Mouse (Mus musculus) adrenal gland, postnatal 4 days (tissue): Measurements from ENCODE around the gene Krit1. TPM values are rescaled to one million over a fixed set of nuclear protein-coding genes. Genes with fewer than 3 reads are reported as not detected.
"Not testable (repeated sequence)": the region's sequence is repeated elsewhere in the genome, so short reads cannot be mapped to it uniquely, and the experiment has no call there.

Experiments
- DNase-seq, 2 experiments: peaks; one replicate each; pipeline ENCODE4 v3.0.0; 2021 to 2022; ENCODE audit warnings: low spot score in 2 of 2, mixed read lengths in 2 of 2
- long read RNA-seq, 2 experiments: library from polyadenylated mRNA; stranded (forward); transcript quantifications; one replicate each; pipeline ENCODE4 v2.0.0; 2021
- total RNA-seq, 2 experiments: library from RNA; stranded (reverse); gene quantifications; 2 replicates each; pipeline ENCODE4 v1.2.3; 2021

The Krit1 gene
- total RNA-seq = 10 to 100 TPM; 49.1 to 55.8 TPM
- long read RNA-seq, experiment 1, full-length matches to known transcripts = 6 of 25 reads
- long read RNA-seq, experiment 1, partial matches to known transcripts = 3 of 25 reads
- long read RNA-seq, experiment 1, other reads (novel, unspliced or antisense) = 16 of 25 reads
- long read RNA-seq, experiment 2, full-length matches to known transcripts = 21 of 49 reads
- long read RNA-seq, experiment 2, partial matches to known transcripts = 2 of 49 reads
- long read RNA-seq, experiment 2, other reads (novel, unspliced or antisense) = 26 of 49 reads

GRCm38 (mm10) chr5:3802433-3803291 lies at the start of gene Krit1, which contains the start of gene Ankib1:
Gene Krit1 (plus strand): TSS chr5:3803184.
Gene Ankib1 (minus strand): TSS chr5:3802925.
- peak; percentile 83 to 85 for DNase-seq

- no peak for DNase-seq
These were observed 31.5 kb upstream of the Krit1 start for GRCm38 (mm10) chr5:3771512-3771911.

GRCm38 (mm10) chr5:3772017-3772416 lies 31.0 kb upstream of the Krit1 start:
- DNase-seq = no peak

GRCm38 (mm10) chr5:3782670-3783069 lies 20.3 kb upstream of the Krit1 start:
- DNase-seq = no peak

- DNase-seq = no peak
These were observed 18.9 kb upstream of the Krit1 start for GRCm38 (mm10) chr5:3783947-3784681.

- no peak for DNase-seq
These were observed 18.1 kb upstream of the Krit1 start for GRCm38 (mm10) chr5:3784751-3785496.

GRCm38 (mm10) chr5:3787548-3787947 lies 15.4 kb upstream of the Krit1 start:
- DNase-seq = no peak

- no peak for DNase-seq
These were observed 11.9 kb upstream of the Krit1 start for GRCm38 (mm10) chr5:3791048-3791447.

- not testable (repeated sequence) for DNase-seq
These were observed 5.9 kb upstream of the Krit1 start for GRCm38 (mm10) chr5:3797101-3797500.

GRCm38 (mm10) chr5:3798656-3799055 lies 4.3 kb upstream of the Krit1 start:
- DNase-seq = not testable (repeated sequence)

GRCm38 (mm10) chr5:3800041-3800440 lies 2.9 kb upstream of the Krit1 start:
- DNase-seq = no peak

GRCm38 (mm10) chr5:3800881-3801280 lies 2.1 kb upstream of the Krit1 start:
- no peak for DNase-seq

- DNase-seq = no peak
These were observed 1.1 kb upstream of the Krit1 start for GRCm38 (mm10) chr5:3801672-3802432.

- DNase-seq = no peak
These were observed 545 bp downstream of the Krit1 start for GRCm38 (mm10) chr5:3803292-3804165.

GRCm38 (mm10) chr5:3808472-3808871 lies 5.5 kb downstream of the Krit1 start:
- DNase-seq = no peak

GRCm38 (mm10) chr5:3834107-3834506 lies 31.1 kb downstream of the Krit1 start:
- no peak for DNase-seq

- no peak for DNase-seq
These were observed 42.0 kb downstream of the Krit1 start, which contains the start of gene Lrrd1 for GRCm38 (mm10) chr5:3845026-3845425. Gene Lrrd1 (plus strand): TSS chr5:3845173.

GRCm38 (mm10) chr5:3870161-3870560 lies 67.2 kb downstream of the Krit1 start:
- no peak for DNase-seq

- no peak for DNase-seq
These were observed 69.4 kb downstream of the Krit1 start for GRCm38 (mm10) chr5:3872348-3872747.
